Mouse (Mus musculus) G1E (cell line): ENCODE measurements around the gene Rp9.

Experiments used
- CTCF ChIP-seq: IDR thresholded peaks from 2 replicates; pipeline ENCODE4 v1.5.1; 2012; ENCODE audit warnings: low read depth, low read length, inconsistent platforms, mixed read lengths
- GATA1 ChIP-seq: IDR thresholded peaks from 2 replicates; pipeline ENCODE4 v1.6.1; 2012; ENCODE audit warnings: borderline replicate concordance, low read length, inconsistent platforms, mixed read lengths
- GATA2 ChIP-seq: IDR thresholded peaks from 2 replicates; pipeline ENCODE4 v1.6.1; 2012; ENCODE audit warnings: low read depth, low read length, inconsistent platforms, borderline replicate concordance
- POLR2AphosphoS5 ChIP-seq: IDR thresholded peaks from 2 replicates; pipeline ENCODE4 v1.6.1; 2012; ENCODE audit warnings: low read depth, low read length, inconsistent platforms; ENCODE audit not compliant: insufficient replicate concordance
- TAL1 ChIP-seq: conservative IDR thresholded peaks from 2 replicates; pipeline ENCODE4 v1.6.1; 2012; ENCODE audit warnings: low read depth, low read length, inconsistent platforms, mixed read lengths

DNA sequence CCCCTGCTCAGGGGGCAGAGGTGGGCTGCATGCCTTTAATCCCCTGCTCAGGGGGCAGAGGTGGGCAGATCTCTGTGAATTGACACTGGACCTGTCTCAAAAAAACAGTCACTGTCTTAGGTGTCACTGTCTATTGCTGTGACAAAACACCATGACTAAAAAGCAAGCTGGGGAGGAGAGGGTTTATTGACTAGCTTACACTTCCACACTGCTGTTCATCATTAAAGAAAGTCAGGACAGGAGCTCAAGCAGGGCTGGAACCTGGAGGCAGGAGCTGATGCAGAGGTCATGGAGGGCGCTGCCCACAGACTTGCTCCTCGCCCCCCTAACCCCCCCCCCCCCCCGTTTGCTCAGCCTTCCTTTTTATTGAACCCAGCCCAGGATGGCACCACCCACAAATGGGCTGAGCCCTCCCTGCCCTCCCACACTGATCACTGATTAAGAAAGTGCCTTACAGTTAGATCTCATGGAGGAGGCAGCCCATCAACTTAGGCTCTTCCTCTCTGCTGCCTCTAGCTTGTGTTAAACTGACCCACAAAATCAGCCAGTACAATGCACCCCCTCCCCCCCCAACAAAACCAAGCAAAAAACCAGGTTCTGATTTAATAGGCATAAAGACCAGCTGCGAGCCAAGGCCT is 41.4 kb downstream of the Rp9 start:
- TF ChIP-seq GATA1 (no peak), CTCF (no peak), GATA2 (no peak), POLR2AphosphoS5 (no peak), TAL1 (no peak)
